Mouse (Mus musculus) intestine, embryonic 14.5 days (tissue): ENCODE measurements at regions not wholly inside any gene's neighbourhood (a gene's known extent, or its start where the extent isn't known, plus 50 kb on each side); places are given as distances from the start of the nearest gene placed in this dataset.

Experiments
- ATAC-seq: fragments of 200-750 bp; cut with Nextera tagmentation; replicated peaks from 2 replicates; pipeline ENCODE4 v1.8.0; 2017; ENCODE audit warnings: low read depth, moderate number of reproducible peaks, moderate TSS enrichment, moderate library complexity; ENCODE audit not compliant: low FRiP score, low TSS enrichment
- DNase-seq: peaks from one replicate; pipeline ENCODE4 v3.0.0-alpha.2; 2018; ENCODE audit warnings: low spot score
- H3K27ac ChIP-seq: fragments of 300-500 bp; sonication (generic); 2 replicates; pipeline ENCODE4 v1.5.1; 2014; ENCODE audit warnings: low read depth, mild to moderate bottlenecking, control low read depth
- H3K27me3 ChIP-seq: fragments of 300-500 bp; sonication (generic); replicated peaks from 2 replicates; pipeline ENCODE4 v1.6.1; 2014; ENCODE audit warnings: low read length, control low read depth; ENCODE audit not compliant: control insufficient read depth, insufficient read depth
- H3K36me3 ChIP-seq: fragments of 300-500 bp; sonication (generic); 2 replicates; pipeline ENCODE4 v1.6.1; 2014; ENCODE audit warnings: low read length, control low read depth; ENCODE audit not compliant: control insufficient read depth, insufficient read depth
- H3K4me1 ChIP-seq: fragments of 300-500 bp; sonication (generic); replicated peaks from 2 replicates; pipeline ENCODE4 v1.6.1; 2014; ENCODE audit warnings: low read length, control low read depth, mixed read lengths; ENCODE audit not compliant: control insufficient read depth, insufficient read depth
- H3K4me2 ChIP-seq: fragments of 300-500 bp; sonication (generic); 2 replicates; pipeline ENCODE4 v1.6.1; 2014; ENCODE audit warnings: low read length
- H3K4me3 ChIP-seq: fragments of 300-500 bp; sonication (generic); 2 replicates; pipeline ENCODE4 v1.5.1; 2014; ENCODE audit warnings: low read depth, low read length, control low read depth, mixed read lengths
- H3K9ac ChIP-seq: fragments of 300-500 bp; sonication (generic); 2 replicates; pipeline ENCODE4 v1.6.1; 2014; ENCODE audit warnings: mild to moderate bottlenecking, low read length
- H3K9me3 ChIP-seq: fragments of 300-500 bp; sonication (generic); 2 replicates; pipeline ENCODE4 v1.6.1; 2016; ENCODE audit warnings: low read length, control low read depth; ENCODE audit not compliant: control insufficient read depth
- WGBS: fragments of 180-500 bp; shearing (Covaris S2); extraction: QIAGEN DNeasy Blood & Tissue Kit; methylation state at CpG from one replicate; pipeline ENCODE4 v1.1.7; 2014; 5-methylcytosine and 5-hydroxymethylcytosine counted together

- no peaks in the 10 kb centered on the region for H3K36me3 ChIP-seq
- no peak for ATAC-seq
- no peak overlapping the region for H3K27ac ChIP-seq
- H3K4me2 ChIP-seq: no peak overlapping the region
- H3K4me3 ChIP-seq: no peak overlapping the region
- H3K4me1 ChIP-seq: no peaks in the 10 kb centered on the region
- H3K9ac ChIP-seq: no peak overlapping the region
- no peaks in the 10 kb centered on the region for H3K27me3 ChIP-seq
- 71% methylated on average over 3 of the region's 3 CpGs for WGBS
- peak; percentile 24 for DNase-seq
- H3K9me3 ChIP-seq: no peaks in the 10 kb centered on the region
Observed at GRCm38 (mm10) chr1:165036631-165037030, 101.3 kb upstream of the Xcl1 start.

DNA sequence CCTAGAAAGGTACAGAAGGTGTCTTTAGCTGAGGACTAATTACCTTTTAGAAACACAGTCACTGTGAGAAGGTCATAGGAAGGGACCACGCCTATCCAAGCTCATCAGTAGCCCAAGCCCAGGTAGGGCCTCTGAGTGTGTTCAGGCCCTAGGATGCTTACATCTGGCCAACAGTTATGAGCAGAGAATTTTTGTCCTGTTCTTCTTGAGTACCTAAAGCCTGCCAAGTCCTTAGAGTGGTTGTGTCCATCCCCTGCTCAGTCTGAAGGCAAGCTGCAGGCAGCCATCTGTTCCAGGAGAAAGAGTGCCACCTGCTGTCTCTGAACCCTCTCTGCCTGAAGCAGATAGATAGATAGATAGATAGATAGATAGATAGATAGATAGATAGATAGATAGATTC, 100.3 kb upstream of the Xcl1 start:
- Histone ChIP-seq H3K27me3 (no peaks in the 10 kb centered on the region), H3K4me1 (no peaks in the 10 kb centered on the region), H3K4me2 (no peak overlapping the region), H3K9me3 (no peaks in the 10 kb centered on the region), H3K36me3 (no peaks in the 10 kb centered on the region), H3K9ac (no peak overlapping the region), H3K4me3 (no peak overlapping the region), H3K27ac (no peak overlapping the region)
- peak; percentile 48 for DNase-seq
- ATAC-seq: 0 out of 2 replicates have a peak, but pooled peaks have one; percentile 32
- WGBS: 85% methylated on average over 1 of the region's 1 CpGs

- Histone ChIP-seq H3K36me3 (no peaks in the 10 kb centered on the region), H3K9me3 (no peaks in the 10 kb centered on the region), H3K27ac (no peak overlapping the region), H3K4me1 (0 out of 2 replicates have a peak, but pooled peaks cover 3% of the 10 kb centered on the region), H3K27me3 (no peaks in the 10 kb centered on the region), H3K4me2 (no peak overlapping the region), H3K9ac (no peak overlapping the region), H3K4me3 (no peak overlapping the region)
- DNase-seq (no peak), ATAC-seq (no peak)
- 70% methylated on average over 10 of the region's 10 CpGs for WGBS
Observed at GRCm38 (mm10) chr1:165020960-165021563, 85.7 kb upstream of the Xcl1 start.

- Histone ChIP-seq H3K4me2 (peak overlapping the region; percentile 50), H3K27ac (peak overlapping the region; percentile 72), H3K27me3 (no peaks in the 10 kb centered on the region), H3K9ac (no peak overlapping the region), H3K4me3 (peak overlapping the region; percentile 26), H3K36me3 (no peaks in the 10 kb centered on the region), H3K9me3 (no peaks in the 10 kb centered on the region), H3K4me1 (0 out of 2 replicates have a peak, but pooled peaks cover 3% of the 10 kb centered on the region)
- ATAC-seq: peak; percentile 86
- peak; percentile 79 for DNase-seq
- 14% methylated on average over 16 of the region's 16 CpGs for WGBS
Observed at GRCm38 (mm10) chr1:165018692-165019309, 83.5 kb upstream of the Xcl1 start.

DNA sequence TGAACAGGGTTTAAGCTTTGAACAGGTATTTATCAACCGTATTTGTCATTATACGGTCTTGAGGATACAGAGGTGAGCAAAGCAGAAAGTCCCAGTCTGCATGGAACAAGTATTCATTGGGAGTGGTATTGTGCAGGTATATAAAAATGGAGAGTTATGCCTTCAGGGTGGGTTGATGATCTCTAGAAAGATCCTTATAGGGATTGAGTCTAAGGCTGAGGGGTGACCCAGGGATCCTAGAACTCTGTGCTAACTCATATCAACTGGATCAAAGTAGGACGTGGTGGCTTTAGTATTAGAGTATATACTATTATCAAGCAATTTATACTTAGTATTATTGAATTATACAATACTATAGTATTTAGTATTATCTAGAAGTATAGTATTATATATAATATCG, 82.9 kb upstream of the Xcl1 start:
- H3K4me2 ChIP-seq: peak overlapping the region; percentile 50; the same call in 1 of the 2 replicates
- H3K36me3 ChIP-seq: no peaks in the 10 kb centered on the region
- ATAC-seq (no peak), DNase-seq (no peak)
- H3K9ac ChIP-seq: no peak overlapping the region
- H3K27ac ChIP-seq: no peak overlapping the region
- H3K9me3 ChIP-seq: no peaks in the 10 kb centered on the region
- H3K4me1 ChIP-seq: 0 out of 2 replicates have a peak, but pooled peaks cover 3% of the 10 kb centered on the region
- no peak overlapping the region for H3K4me3 ChIP-seq
- H3K27me3 ChIP-seq: no peaks in the 10 kb centered on the region
- WGBS: 88% methylated on average over 4 of the region's 4 CpGs

- no peak for DNase-seq
- H3K4me3 ChIP-seq: no peak overlapping the region
Observed at GRCm38 (mm10) chr1:165017793-165018192, 82.5 kb upstream of the Xcl1 start.

DNA sequence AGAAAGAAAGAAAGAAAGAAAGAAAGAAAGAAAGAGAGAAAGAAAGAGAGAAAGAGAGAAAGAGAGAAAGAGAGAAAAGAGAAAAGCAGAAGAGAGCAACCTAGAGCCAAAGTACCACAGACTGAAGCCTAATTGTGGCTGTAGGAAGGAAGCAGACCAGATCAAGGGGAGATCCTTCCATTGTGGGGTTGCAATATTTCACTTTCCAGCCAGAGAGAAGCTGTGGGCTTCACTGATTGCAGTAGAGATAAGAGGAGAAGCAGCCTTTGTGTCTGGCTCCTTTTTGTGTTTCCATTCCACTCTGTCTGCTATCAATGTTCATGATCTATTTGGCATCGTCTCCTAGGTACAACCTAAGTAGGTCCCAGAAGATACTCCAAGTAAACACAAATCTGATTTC, 79.0 kb upstream of the Xcl1 start:
- H3K4me1 ChIP-seq: 0 out of 2 replicates have a peak, but pooled peaks cover 6% of the 10 kb centered on the region
- no peak for DNase-seq
- no peak overlapping the region for H3K4me3 ChIP-seq
- H3K4me2 ChIP-seq: no peak overlapping the region
- no peaks in the 10 kb centered on the region for H3K9me3 ChIP-seq
- H3K36me3 ChIP-seq: no peaks in the 10 kb centered on the region
- ATAC-seq: no peak
- no peak overlapping the region for H3K9ac ChIP-seq
- no peak overlapping the region for H3K27ac ChIP-seq
- H3K27me3 ChIP-seq: no peaks in the 10 kb centered on the region
- 60% methylated on average over 1 of the region's 1 CpGs for WGBS

More at GRCm38 (mm10) chr1:165017793-165018192, 82.5 kb upstream of the Xcl1 start:
- Histone ChIP-seq H3K4me2 (no peak overlapping the region), H3K9ac (no peak overlapping the region), H3K9me3 (no peaks in the 10 kb centered on the region), H3K36me3 (no peaks in the 10 kb centered on the region), H3K4me1 (0 out of 2 replicates have a peak, but pooled peaks cover 3% of the 10 kb centered on the region), H3K27ac (no peak overlapping the region), H3K27me3 (no peaks in the 10 kb centered on the region)
- 79% methylated on average over 6 of the region's 6 CpGs for WGBS
- no peak for ATAC-seq

GRCm38 (mm10) chr1:165013428-165013827, 78.1 kb upstream of the Xcl1 start:
- Histone ChIP-seq H3K27me3 (no peaks in the 10 kb centered on the region), H3K27ac (no peak overlapping the region), H3K36me3 (no peaks in the 10 kb centered on the region), H3K4me3 (no peak overlapping the region), H3K9ac (no peak overlapping the region), H3K4me1 (0 out of 2 replicates have a peak, but pooled peaks cover 3% of the 10 kb centered on the region), H3K9me3 (no peaks in the 10 kb centered on the region), H3K4me2 (no peak overlapping the region)
- DNase-seq (no peak), ATAC-seq (no peak)
- WGBS: 72% methylated on average over 2 of the region's 2 CpGs

GRCm38 (mm10) chr1:165012376-165012775, 77.0 kb upstream of the Xcl1 start:
- DNase-seq: no peak
- Histone ChIP-seq H3K9ac (no peak overlapping the region), H3K36me3 (no peaks in the 10 kb centered on the region), H3K4me1 (0 out of 2 replicates have a peak, but pooled peaks cover 3% of the 10 kb centered on the region), H3K4me2 (no peak overlapping the region), H3K4me3 (no peak overlapping the region), H3K27me3 (no peaks in the 10 kb centered on the region), H3K9me3 (no peaks in the 10 kb centered on the region), H3K27ac (no peak overlapping the region)
- 40% methylated on average over 3 of the region's 3 CpGs for whole genome bisulfite sequencing
- ATAC-seq: no peak
